Mouse (Mus musculus): Measurements from ENCODE around the gene Cdk15.

DNA sequence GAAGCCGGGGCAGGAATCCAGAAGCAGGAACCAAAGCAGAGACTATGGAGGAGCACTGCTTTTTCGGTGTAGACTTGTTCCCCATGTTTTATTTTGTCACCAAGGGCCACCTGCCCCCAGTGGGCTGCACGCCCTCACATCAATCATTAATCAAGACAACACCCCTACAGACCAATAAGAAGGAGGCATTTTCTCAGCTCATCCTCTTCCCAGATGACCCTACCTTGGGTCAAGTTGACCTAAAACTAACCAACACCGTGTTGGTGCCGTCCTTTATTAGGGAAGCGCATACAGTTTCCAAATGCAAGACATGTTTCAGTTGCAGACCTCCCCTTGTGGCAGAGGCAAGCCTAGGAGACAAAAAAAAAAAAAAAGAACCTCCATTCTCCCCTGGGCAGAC lies 132.5 kb downstream of the Cdk15 start:
- TF ChIP-seq CTCF (IDR thresholded peaks at IDR 0.05; ENCODE audit: low read depth, low read length) (no peak), GATA1 (IDR thresholded peaks at IDR 0.05; ENCODE audit: borderline replicate concordance, low read length) (no peak), TAL1 (conservative IDR thresholded peaks at IDR 0.05; ENCODE audit: low read depth, low read length) (no peak)
